In the genomic region with DNA sequence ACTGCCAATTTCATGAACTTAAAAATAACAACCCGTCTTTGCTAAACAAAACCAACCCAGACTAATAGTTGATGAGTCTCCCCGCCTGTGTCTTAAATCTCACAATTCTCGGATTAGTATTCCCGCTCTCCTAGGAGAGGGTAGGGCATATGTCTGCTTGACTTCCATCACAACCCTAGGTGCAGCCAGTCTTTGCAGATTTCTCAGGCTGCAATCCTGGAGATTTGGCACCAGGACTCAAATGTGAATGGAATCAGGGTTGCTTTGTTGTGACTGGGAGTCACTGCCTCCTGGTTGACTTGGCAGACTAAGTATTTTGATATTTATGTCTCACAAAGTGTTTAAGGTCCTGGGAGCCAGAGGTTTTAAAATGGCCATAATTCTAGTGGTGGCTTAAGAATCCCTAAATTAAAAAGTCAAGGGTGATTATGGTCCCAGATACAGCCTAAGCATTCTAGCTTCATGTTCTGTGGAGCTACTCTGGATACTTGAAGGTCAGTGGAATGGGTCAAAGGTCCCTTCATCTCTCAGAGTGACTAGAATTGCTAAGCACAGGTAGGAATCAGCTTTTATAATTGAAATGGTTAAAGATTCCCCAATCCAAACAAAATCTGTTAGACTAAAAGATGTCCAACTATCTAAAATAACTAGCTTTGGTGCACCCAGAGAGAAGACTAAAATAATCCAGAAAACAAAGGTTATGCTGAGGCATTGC, we compare ENCODE assay signal across 12 mouse cellular contexts. TPM values are rescaled to one million over a fixed set of nuclear protein-coding genes. Genes with fewer than 3 reads are reported as not detected.
DNase-seq lines count a peak whose midpoint lies in the region; ATAC-seq and TF ChIP-seq lines count a peak whose summit lies in the region.
"Had no signal": no experiment of that assay in that cellular context is flagged by ENCODE, and none has a peak within 500 bp of the region (broad histone marks: within the 10 kb centered on the region; RNA-seq: fewer than 3 reads in every experiment).

No protein-coding gene starts in this region.

- no peaks in the 10 kb centered on the region for H3K36me3 ChIP-seq in intestine, postnatal 0 days (ENCODE audit: control insufficient read depth, insufficient read depth)
- H3K36me3 ChIP-seq in intestine, embryonic 15.5 days, result no peaks in the 10 kb centered on the region
- no peaks in the 10 kb centered on the region for H3K36me3 ChIP-seq in lung, embryonic 15.5 days
- H3K36me3 ChIP-seq: forebrain, embryonic 10.5 days; midbrain, embryonic 12.5 days had no signal

- no peak overlapping the region for H3K9ac ChIP-seq in intestine, postnatal 0 days (ENCODE audit: low read depth, low read length)
- no peak overlapping the region for H3K9ac ChIP-seq in intestine, embryonic 15.5 days
- no peak overlapping the region for H3K9ac ChIP-seq in lung, embryonic 15.5 days
- H3K9ac ChIP-seq: midbrain, embryonic 12.5 days had no signal

- no peaks in the 10 kb centered on the region for H3K9me3 ChIP-seq in intestine, postnatal 0 days (ENCODE audit: control insufficient read depth)
- no peaks in the 10 kb centered on the region for H3K9me3 ChIP-seq in intestine, embryonic 15.5 days
- no peaks in the 10 kb centered on the region for H3K9me3 ChIP-seq in lung, embryonic 15.5 days
- H3K9me3 ChIP-seq: forebrain, embryonic 10.5 days; midbrain, embryonic 12.5 days had no signal

- H3K4me3 ChIP-seq in gastrocnemius, adult 2 months, result peak overlapping the region; percentile 49
- H3K4me3 ChIP-seq in intestine, postnatal 0 days (ENCODE audit: low read depth, low read length), result no peak overlapping the region
- H3K4me3 ChIP-seq in intestine, embryonic 15.5 days (replicated peaks), result no peak overlapping the region
- no peak overlapping the region for H3K4me3 ChIP-seq in lung, embryonic 15.5 days
- H3K4me3 ChIP-seq: forebrain, embryonic 10.5 days; midbrain, embryonic 12.5 days had no signal

- WGBS in intestine, postnatal 0 days, result 70% methylated on average over 4 of the region's 4 CpGs
- 52% methylated on average over 4 of the region's 4 CpGs for WGBS in intestine, embryonic 15.5 days
- 50% methylated on average over 4 of the region's 4 CpGs for WGBS in lung, embryonic 15.5 days

- intact Hi-C loops in gastrocnemius, adult 2 months (cut with DNase I), result no loop called here

- H3K4me2 ChIP-seq in intestine, postnatal 0 days (replicated peaks; ENCODE audit: low read depth), result no peak overlapping the region
- no peak overlapping the region for H3K4me2 ChIP-seq in intestine, embryonic 15.5 days (replicated peaks)
- peak overlapping the region; percentile 21; the same call in 1 of the 2 replicates for H3K4me2 ChIP-seq in lung, embryonic 15.5 days
- H3K4me2 ChIP-seq: midbrain, embryonic 12.5 days had no signal

- no peaks in the 10 kb centered on the region for H3K27me3 ChIP-seq in intestine, postnatal 0 days (replicated peaks; ENCODE audit: control insufficient read depth, insufficient read depth, low read length)
- H3K27me3 ChIP-seq in intestine, embryonic 15.5 days (replicated peaks), result no peaks in the 10 kb centered on the region
- no peaks in the 10 kb centered on the region for H3K27me3 ChIP-seq in lung, embryonic 15.5 days

- no peak for TF ChIP-seq CTCF in gastrocnemius, adult 2 months (IDR thresholded peaks at IDR 0.05)
- TF ChIP-seq CTCF in intestine, postnatal 0 days (IDR thresholded peaks at IDR 0.05; ENCODE audit: low read depth), result no peak

- no peak for ATAC-seq in intestine, postnatal 0 days
- no peak for ATAC-seq in intestine, embryonic 15.5 days
- no peak for ATAC-seq in lung, embryonic 15.5 days (ENCODE audit: borderline replicate concordance, extremely low read depth, low FRiP score, low TSS enrichment)
- ATAC-seq: activated CD4-positive, CD25-positive, alpha-beta regulatory T cell, adult 4 months had no signal

- no peak for DNase-seq in gastrocnemius, adult 2 months
- no peak for DNase-seq in gastrocnemius, postnatal 4 days (ENCODE audit: low spot score in 2 of 2)
- no peak for DNase-seq in lung, postnatal 10 days
- peak; percentile 16 for DNase-seq in fibroblast of lung, adult 2 months (ENCODE audit: low read depth)
- no peak for DNase-seq in adrenal gland, adult 18-20 months (ENCODE audit: low spot score in 2 of 2)
- DNase-seq: thymus, postnatal 25 days had no signal

- H3K27ac ChIP-seq in gastrocnemius, adult 2 months, result peak overlapping the region; percentile 94
- H3K27ac ChIP-seq in intestine, postnatal 0 days (ENCODE audit: low read depth, low read length), result 0 out of 2 replicates have a peak overlapping the region, but pooled peaks have one; percentile 98
- no peak overlapping the region for H3K27ac ChIP-seq in intestine, embryonic 15.5 days
- peak overlapping the region; percentile 77 for H3K27ac ChIP-seq in lung, embryonic 15.5 days
- H3K27ac ChIP-seq: forebrain, embryonic 10.5 days; midbrain, embryonic 12.5 days had no signal

- H3K4me1 ChIP-seq in intestine, postnatal 0 days (replicated peaks; ENCODE audit: control insufficient read depth, insufficient read depth, low read length), result 0 out of 2 replicates have a peak, but pooled peaks cover 2% of the 10 kb centered on the region
- H3K4me1 ChIP-seq in intestine, embryonic 15.5 days (replicated peaks), result peaks cover 10% of the 10 kb centered on the region
- H3K4me1 ChIP-seq in lung, embryonic 15.5 days, result peaks cover 38% of the 10 kb centered on the region

RNA-seq across cellular contexts. Expression of gene Gab2, which starts 1.6 kb away (rescaled TPM):
- total RNA-seq in gastrocnemius, adult 2 months (2021), result 1 to 10 TPM; 6.1 to 6.3 TPM
- 10 to 100 TPM; 15.9 to 18.0 TPM for total RNA-seq in gastrocnemius, postnatal 4 days (2021)
- 5.5 TPM in 2 replicates for polyA plus RNA-seq in intestine, postnatal 0 days (2015; fragmentation: Nextera tagmentation; extraction: Ambion mirVana)
- polyA plus RNA-seq in intestine, embryonic 15.5 days (2015; fragmentation: Nextera tagmentation; extraction: Ambion mirVana), result 7.7 and 8.0 TPM in 2 replicates
- polyA plus RNA-seq in lung, embryonic 15.5 days (2015; fragmentation: Nextera tagmentation; extraction: Ambion mirVana), result 9.0 and 9.1 TPM in 2 replicates
- total RNA-seq in adrenal gland, adult 18-20 months (2021), result 10 to 100 TPM; 17.5 to 18.1 TPM
